Mouse (Mus musculus): ENCODE data around the gene Retreg3.

DNA sequence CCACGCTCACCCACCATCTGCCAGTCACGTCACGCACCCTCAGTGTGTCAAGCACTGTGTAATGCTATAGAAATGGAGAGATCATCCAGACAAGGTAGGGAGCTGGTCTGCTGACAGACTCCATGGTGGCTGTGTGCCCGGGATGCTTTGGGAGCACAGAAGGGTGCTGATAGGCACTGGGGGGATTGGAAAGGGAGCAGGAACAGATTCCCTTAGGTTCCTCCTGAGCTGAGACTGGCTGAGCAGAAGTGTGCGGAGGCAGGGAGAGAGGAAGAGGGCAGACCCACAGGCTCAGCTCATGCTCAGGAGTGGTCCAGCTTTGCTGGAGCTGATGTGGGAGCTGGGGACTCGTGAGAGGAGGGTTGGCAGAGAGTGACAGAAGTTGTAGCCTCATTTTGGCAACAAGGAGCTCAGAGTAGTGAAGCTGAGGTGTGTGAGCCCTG lies 68.6 kb downstream of the Retreg3 start:
- TF ChIP-seq POLR2A (IDR thresholded peaks at IDR 0.05; ENCODE audit: low read depth, low read length) (no peak), CTCF (IDR thresholded peaks at IDR 0.05; ENCODE audit: extremely low read depth, insufficient read length, insufficient replicate concordance, low read depth, low read length) (no peak)
